Mouse (Mus musculus) gastrocnemius, postnatal 25 days (tissue): Measurements from ENCODE around the gene Btn1a1. TPM values are rescaled to one million over a fixed set of nuclear protein-coding genes. Genes with fewer than 3 reads are reported as not detected.

Experiments
- DNase-seq: peaks from one replicate; pipeline ENCODE4 v3.0.0; 2022
- total RNA-seq, 2 experiments: library from RNA; stranded (reverse); gene quantifications; 1 replicate in 1 of 2; 2 replicates in 1 of 2; pipeline ENCODE4 v1.2.3; 2021

Btn1a1 gene
- total RNA-seq, 2 experiments from 2014 or later = not detected

DNA sequence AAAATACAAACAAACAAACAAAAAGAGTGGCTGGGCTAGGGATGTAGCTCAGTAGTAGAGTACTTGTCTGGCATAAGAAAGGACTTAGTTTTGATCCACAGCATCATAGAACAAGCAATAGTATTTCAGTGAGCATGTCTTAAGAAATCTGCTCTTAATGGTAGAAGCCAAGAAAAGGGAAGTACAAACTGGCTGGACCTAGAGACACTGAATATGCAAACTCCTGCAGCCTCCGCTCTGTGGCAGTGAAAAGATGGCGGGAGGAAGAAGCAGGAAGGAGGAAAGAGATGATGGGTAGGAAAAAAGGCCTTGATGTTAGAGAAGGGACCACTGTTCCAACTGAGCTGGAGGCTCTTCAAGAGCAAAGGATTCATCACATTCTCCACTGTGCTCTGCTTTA, 17.5 kb upstream of the Btn1a1 start:
- no peak for DNase-seq

DNA sequence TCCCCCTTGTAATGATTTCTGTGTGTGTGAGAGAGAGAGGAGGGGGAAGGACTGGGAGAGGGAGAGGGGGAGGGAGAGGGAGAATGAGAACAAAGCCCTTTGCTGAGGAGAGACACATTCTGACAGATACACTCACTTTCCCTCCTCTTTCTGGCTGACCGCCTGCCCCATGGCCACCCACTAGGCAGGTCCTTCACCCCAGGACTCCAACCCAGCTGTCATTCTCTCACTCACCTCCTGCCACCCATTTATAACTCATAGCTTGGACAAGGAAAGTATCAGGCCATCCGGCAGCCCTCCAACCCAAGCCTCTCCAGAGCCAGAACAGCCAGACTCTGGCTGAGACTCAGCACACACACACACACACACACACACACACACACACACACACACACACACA, 10.0 kb upstream of the Btn1a1 start:
- DNase-seq = no peak

DNA sequence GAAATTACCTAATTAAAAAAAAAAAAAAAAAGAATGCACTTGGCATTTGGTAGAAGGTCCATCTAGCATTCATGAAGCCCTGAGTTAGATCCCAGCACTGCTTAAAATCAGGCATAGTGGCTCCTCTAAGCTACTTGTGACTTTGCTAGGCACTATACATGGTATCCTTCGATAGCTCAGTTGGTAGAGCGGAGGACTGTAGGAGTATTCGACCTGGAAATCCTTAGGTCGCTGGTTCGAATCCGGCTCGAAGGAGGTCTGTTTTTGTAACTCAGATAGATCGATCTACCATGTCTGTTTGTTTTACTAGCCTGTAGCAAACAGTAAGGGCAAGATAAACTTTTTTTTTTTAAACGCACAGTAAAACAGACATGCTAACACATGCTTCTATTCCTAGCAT, 1.2 kb upstream of the Btn1a1 start:
- peak; percentile 10 for DNase-seq

DNA sequence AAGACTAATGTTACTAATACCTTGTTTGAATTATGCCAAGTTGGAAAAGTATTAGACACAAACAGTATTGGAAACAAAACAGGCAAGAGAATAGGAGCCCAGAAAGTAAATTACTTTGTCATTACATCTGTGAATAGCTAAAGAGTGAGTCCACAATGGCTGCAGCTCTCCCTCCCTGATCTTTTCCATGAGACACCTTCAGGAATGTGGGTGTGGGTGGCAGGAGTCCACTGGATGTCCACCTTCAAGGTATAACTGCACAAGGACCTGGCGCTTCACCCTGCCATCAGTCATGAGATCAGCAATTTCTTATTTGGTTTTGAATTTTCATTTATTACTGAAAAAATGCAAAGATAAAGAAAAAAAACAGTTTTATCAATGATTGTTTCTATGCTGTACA, 605 bp upstream of the Btn1a1 start:
- no peak for DNase-seq

DNA sequence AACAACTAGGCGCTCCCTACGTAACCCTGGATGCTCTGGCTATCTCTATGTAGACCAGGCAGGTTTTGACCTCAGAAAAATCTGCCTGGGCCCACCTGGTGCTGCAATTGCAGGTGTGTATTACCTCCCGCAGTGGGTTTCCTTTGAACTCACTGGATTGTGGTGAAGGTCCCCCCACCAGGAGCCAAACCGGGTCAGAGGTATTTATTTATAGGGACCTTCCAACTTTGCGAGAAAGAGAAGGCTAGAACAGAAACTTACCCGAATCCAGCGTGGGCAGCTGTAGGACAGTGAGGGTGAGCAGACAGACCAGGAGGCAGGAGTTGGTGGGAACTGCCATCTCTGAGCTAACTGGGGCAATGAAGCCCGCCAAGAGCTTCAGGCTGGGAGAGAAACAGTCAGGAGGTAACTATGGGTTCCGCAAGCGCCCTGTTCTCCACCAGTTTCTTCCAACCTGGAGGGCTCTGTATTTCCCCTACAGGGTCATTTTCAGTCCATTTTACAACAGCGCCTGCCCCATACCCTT, 797 bp downstream of the Btn1a1 start:
- no peak for DNase-seq

DNA sequence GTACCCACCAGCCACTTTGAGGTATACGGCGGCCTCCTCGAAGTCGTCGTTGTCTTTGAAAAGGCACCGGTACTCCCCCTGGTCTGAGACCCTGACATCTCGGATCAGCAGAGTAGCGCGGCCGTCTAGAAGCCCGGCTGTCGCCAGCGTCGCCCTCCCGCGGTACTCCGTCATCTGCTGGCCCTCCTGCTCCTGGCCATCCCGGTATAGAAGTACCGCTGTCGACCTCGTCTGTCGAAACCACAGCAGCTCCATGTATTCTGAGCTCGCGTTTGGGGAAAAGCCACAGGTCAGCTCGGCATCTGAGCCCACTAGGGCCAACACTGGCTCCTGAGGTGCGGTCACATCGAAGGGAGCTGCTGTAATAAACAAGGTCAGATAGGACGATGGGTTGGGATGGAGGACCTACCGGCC, 1.5 kb downstream of the Btn1a1 start:
- no peak for DNase-seq

DNA sequence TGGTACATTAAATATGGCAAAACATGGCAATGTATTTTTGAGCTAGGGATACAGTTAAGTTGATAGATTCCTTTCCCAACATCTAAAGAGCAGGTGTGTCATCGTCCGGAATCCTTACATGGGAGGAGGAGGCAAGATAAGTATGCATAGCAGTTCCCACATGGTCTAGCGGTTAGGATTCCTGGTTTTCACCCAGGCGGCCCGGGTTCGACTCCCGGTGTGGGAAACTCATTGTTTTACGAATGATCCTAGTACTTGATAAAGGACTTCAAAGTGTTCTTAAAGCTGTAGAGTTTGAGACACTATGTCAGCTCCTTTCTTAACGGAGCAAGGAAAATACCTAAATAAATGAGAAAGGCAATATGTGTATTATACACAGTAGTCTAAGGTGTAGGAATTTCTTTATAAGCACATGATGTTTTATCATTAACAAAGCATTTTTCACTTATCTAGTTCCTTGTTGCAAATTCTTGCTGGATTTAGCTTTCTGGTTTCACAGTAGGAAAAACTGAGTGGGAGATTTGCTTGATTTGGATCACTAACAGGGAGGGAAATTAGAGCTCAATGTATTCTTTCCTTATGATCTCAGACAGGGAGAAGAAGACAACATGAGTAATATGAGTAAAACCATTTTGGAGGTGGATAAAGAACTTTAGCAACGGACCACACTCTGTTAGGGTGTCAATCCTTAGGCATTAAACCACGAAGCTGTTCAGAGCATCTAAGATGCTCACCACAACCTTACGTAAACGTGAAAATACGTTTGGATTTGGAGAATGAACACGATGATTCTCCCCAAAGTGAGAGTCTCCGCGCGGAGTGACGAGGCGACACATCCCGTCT, 2.1 kb downstream of the Btn1a1 start:
- DNase-seq = peak; percentile 34

DNA sequence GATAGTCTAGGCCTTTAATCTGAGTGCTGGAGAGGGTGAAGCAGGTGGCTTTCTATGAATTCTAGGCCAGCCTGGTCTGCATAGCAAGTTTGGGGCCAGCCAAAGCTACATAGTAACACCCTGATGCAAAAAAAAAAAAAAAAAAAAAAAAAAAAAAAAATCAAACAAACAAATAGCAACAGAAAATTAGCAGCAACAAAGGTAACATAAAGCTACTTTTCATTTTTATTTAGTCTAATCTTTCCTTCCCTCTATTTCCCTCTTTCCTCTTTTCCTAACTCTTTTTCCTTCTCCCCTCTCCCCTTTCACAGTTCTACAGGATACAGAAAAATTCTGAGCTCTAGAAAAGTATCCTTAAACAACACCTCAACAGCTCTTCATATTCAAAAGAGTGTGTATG, 3.0 kb downstream of the Btn1a1 start:
- no peak for DNase-seq

DNA sequence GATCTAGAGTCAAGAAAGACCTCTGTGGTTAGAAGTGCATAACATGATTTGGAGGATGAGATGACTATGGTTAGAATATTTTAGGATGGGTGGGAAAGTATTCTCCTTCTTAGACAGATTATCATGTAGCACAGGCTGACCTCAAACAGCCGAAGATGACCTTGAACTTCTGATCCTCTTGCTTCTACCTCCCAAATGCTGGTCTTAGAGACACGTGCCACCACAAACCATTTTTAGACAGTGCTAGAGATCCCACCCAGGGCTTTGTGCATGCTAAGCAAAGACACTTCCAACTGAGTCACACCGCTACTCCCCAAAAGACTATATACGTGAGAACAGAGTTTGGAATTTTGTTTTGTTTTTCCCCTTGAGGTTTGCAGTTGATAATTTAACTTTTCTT, 3.6 kb downstream of the Btn1a1 start:
- no peak for DNase-seq

DNA sequence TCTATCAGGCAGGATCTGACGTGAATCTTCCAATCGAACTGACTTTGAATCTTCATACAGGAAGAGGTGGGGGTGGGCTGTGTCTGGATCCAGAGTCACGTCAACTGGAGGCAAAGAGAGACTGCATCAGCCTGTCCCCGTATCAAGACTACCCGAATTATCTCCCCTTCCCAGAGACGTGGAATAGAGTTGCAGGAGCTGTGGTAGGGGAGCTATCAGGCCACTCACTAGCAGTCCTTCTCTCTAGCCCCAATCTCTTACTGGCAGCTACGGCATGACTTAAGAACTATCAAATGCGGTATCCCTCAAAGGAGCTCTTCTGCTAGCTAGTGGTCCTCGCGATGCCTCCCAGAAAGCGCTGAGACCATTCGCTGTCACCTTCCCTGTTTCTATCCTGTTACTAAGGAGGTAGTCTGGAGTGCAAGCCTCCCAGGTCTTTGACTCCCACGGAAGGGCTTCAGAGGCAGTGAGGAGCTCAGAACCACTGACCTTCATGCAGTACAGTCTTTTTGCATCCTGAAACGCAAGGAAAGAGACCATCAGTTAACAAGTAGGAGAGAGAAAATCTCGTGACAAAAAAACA, 6.3 kb downstream of the Btn1a1 start:
- DNase-seq = no peak

DNA sequence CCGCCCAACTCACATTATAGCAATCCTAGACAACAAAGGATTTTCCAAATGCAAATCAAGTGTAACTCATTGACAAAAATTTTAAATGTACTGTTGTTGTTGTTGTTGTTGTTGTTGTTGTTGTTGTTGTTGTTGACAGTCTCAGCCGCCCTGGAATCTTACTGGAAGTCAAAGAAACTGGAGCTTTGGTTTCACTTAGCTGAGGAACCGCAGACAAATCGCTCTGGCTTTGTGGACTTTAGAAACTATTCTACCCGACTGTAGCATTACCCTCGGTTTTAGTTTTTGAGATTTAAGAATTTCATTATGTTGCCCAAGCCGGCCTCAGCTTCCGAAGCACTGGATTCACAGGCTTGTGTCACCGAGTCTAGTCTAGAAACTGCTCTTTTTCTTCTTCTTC, 11.8 kb downstream of the Btn1a1 start:
- DNase-seq = no peak

DNA sequence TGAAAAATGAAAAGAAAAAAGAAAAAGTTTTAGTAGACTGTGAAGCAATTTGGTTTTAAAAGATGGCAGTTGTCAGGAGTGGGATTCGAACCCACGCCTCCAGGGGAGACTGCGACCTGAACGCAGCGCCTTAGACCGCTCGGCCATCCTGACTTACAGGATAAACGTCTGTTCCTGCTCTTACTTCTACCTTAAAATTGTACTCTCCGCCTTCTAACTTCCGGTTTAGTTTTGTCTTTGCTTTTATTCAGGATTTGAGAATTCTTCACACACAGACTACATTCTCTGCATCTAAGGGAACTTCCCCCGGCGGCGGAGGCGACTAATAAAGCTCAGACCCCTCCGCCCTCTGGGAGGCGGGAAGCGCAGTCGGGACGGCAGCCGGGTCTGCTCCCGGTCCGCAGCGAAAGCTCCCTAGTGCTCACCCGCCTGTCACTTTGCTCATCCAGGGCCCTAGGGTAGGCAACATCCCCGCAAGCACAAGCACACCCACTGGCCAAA, 12.3 kb downstream of the Btn1a1 start:
- DNase-seq = peak; percentile 72

DNA sequence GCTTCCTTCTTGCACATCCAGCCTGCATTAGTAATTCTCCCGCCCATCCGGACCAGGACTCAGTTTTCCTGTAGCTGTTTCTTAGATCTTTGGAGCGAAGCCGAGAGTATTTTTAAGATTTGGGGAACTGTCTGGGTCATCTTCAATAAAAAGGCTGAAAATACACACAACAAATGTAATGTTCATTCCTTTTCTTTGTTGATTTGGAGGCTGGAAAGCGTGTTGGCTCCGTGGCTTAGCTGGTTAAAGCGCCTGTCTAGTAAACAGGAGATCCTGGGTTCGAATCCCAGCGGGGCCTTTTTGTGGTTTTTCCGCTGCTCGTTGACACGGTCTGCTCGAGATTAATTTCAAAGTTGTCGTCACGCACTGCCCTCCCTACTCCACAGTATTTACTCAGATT, 15.3 kb downstream of the Btn1a1 start:
- peak; percentile 68 for DNase-seq

DNA sequence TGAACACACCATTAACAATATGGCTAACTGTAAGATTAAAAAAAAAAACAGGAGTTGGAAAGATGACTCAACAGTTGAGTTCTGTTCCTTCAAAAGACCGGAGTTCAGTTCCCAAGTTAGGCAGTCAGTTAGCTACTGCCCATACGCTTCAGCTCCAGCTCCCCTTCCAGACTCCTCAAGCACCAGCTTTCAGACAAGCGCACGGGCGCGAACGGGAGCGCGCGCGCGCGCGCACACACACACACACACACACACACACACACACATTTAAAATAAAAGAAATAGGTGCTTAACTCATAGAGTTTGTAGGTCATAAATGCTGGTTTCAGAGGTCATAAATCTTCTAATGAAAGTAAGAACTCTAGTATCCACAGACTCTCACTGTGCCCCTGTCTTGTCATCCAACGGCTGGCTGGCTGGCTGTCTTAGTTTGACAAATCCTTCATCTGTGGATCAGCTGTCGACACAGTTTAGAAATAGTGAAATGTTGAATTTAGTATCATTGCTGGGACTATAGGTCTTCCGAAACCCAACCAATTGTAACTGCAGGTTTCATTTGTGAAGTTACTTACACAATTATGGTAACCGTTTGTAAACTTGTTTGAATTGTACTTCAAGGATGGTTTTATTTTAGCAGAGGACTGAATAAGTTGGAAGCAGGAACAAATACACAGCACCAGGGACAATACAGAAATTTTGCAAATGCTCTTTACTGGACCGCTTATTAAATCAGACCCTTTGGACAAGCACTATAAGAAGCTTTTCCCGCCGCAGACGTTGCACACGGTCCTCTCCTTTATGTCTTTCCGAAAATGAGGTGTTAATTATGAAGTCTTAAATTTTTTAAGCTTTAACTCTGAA, 16.2 kb downstream of the Btn1a1 start:
- DNase-seq = no peak

DNA sequence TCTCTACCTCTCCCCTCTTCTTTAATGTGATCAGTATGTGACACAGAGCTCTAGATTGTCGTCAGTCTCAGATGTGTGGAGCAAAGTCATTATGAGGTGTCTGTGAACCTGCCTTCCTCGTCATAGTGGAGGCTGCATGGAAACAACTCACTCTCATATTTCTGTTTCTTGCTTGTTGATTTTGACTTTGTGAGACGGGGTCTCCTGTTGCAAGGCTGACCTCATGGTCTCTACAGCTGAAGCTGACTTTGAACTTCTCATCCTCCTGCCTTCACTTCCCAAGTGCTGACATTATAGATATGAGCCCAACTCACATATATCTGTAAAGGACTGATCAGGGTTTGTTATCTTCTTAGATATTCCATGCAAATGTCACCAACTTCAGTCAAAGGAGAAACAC, 16.9 kb downstream of the Btn1a1 start:
- no peak for DNase-seq

DNA sequence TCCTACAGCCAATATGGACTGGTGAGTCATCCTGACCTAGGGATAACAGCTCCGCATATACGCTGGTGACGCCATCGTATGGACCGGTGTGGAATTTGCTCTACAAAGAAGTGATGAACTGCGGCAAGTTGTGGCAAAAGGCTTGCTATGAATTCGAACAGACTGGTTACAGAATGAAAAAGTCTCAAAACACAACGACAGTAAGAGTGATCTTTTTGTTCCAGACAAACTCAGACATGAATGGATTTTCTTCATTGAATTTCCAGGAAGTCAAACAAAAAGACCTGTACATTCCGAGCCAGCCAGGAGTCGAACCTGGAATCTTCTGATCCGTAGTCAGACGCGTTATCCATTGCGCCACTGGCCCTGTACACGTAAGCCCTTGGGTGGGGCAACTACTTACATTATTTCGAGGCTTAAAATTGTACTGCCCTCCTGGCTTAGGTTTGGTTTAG, 19.2 kb downstream of the Btn1a1 start:
- peak; percentile 69 for DNase-seq

DNA sequence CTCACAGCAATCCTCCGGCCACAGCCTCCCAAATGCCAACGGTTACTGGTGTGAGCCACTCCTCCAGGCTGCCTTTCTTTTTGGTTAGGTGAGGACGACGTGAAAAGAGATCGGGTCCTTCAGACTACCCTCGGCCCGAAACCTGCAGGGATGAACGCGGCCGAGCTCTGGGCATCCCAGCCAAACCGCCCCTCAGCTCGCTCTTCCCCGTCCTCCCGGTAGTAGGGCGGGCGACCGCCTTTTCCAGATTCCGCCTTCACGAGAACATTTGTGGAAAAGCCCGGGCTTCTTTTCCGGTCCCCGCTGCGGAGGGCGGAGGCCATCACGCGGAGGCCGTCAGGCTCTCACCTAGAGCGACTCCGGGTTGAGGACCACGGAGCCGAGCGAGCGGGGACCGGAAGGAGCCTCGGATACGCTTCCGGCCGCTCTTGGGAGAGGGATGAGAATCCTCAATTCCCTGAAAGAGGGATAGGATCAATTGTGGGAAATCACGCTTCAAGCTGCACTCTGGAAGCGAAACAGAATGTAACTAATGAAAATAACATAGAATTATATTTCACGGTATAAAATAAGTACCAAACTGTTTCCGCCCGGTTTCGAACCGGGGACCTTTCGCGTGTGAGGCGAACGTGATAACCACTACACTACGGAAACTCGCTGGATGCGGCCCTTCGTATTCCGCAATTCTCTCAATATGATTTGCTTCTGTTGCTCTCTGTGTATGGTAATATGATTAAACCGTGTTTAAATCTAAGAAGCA, 20.0 kb downstream of the Btn1a1 start:
- DNase-seq = peak; percentile 78

DNA sequence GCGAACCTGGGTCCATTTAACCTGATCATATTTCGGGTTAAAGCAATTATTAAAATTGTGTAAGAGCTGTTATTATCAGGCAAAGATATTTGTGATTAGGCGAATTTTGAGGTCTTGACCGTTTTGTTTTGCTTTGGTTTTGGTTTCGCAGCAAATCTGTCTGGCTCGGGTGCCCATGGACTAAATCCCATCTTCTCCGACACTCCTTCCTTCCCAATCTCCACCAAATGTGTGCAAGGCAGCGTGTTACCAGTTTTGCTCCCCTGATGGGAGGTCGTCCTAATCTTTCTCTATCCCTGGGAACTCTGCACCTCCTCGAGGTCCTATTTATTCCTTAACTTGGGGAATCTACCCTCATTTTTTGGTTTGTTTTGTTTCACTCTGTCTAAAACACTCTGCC, 20.5 kb downstream of the Btn1a1 start:
- no peak for DNase-seq

DNA sequence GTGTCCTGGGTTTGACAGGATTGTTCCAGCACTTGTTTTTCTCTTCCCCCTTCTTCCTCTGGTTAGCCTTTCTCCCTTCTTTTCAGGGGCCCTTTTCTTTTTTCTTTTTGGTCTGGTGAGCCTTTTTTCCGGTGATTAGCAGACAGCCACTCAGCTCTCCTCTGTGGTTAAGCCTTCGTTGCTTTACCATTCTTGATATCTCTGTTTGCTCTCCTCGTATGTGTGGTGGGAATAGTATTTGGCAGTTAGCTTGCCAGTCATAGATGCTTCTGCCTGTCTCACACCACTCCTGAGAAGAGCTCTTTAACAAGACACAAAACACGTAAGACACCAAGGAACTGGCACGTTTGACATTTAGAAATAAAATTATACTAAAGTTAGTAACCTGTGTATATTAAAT, 21.2 kb downstream of the Btn1a1 start:
- DNase-seq = no peak

DNA sequence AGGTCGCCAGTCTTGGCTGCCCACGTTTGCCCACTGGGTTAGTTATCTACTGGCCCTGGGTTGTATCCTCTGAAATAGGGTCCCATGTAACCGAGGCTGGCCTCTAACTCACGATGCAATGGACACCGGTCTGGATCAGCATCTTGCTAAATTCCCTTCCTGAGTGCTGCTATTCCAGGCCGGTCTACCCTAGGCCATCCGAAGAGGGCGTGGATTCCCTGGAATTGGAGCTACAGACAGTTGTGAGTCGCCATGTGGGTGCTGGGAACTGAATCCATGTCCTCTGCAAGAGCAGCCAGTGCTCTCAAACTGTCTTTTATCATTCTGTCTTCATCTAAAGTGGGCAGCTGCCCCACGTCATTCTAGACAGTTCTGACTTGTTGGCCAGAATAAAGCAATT, 25.8 kb downstream of the Btn1a1 start:
- no peak for DNase-seq

DNA sequence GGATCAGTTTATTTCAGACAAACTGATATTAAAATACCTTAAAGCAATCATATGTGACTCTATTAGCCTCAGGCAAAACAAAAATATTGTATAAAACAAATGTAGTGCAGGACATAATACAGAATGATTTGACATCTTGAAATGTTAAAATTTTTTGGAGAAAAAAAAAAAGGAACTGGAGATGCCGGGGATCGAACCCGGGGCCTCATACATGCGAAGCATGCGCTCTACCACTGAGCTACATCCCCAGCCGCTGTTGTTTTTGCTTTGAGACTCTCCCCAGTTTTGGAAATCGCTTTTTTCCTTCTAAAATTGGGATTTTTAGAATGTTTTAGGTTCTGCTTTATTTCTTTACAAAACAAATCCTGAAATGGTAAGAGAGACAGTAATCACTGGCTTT, 27.2 kb downstream of the Btn1a1 start:
- peak; percentile 9 for DNase-seq

DNA sequence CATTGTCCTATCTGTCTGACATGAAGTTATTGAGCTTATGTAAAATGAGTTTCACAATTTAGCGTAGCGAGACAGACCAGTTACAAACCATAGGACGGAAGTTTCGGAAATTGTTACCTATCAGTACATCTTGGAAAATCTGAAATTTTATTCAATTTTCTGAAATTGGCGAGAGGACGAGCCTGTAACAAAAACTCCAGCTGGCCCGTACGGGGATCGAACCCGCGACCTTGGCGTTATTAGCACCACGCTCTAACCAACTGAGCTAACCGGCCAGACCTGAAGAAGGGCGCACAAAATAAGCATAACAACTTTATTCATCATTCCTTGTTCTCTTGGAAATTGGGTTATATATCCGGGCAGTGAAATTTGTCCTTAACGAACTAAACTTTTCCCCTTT, 27.8 kb downstream of the Btn1a1 start:
- peak; percentile 71 for DNase-seq
